In genomic region chr10:58401838-58402237, GRCm38 (mm10) we compare ENCODE assay signal across 13 mouse cellular contexts. TPM values are rescaled to one million over a fixed set of nuclear protein-coding genes. Genes with fewer than 3 reads are reported as not detected.
A peak's percentile ranks its signal among the peaks of the same experiment; 100 is the strongest.
DNase-seq lines count a peak whose midpoint lies in the region; ATAC-seq and TF ChIP-seq lines count a peak whose summit lies in the region.
"Had no signal": no experiment of that assay in that cellular context is flagged by ENCODE, and none has a peak within 500 bp of the region (broad histone marks: within the 10 kb centered on the region; RNA-seq: fewer than 3 reads in every experiment).

No protein-coding gene starts in this region.

- peak overlapping the region; percentile 90; the same call in 1 of the 2 replicates for H3K27ac ChIP-seq in cerebellum, adult 2 months (ENCODE audit: insufficient read depth, low read length)
- peak overlapping the region; percentile 67 for H3K27ac ChIP-seq in heart, postnatal 0 days (ENCODE audit: low read depth)
- H3K27ac ChIP-seq: limb, embryonic 13.5 days had no signal

- peak; percentile 24; the same call in 1 of the 2 replicates for TF ChIP-seq POLR2A in cerebellum, adult 2 months (IDR thresholded peaks at IDR 0.05; ENCODE audit: borderline replicate concordance, insufficient read depth, low read length)

- peak; percentile 60 to 86 for DNase-seq in cerebellum, adult 2 months
- DNase-seq in cerebellum, postnatal 4 days (ENCODE audit: low spot score in 2 of 2) = no peak
- DNase-seq in layer of hippocampus, adult 9-10 months (ENCODE audit: low spot score) = peak; percentile 45
- DNase-seq in layer of hippocampus, adult 11-12 months (ENCODE audit: low spot score) = no peak
- DNase-seq in adipocyte (ENCODE audit: low spot score) = peak; percentile 65
- peak; percentile 93 for DNase-seq in heart, postnatal 0 days (ENCODE audit: low spot score)
- DNase-seq in spleen, postnatal 36 days (ENCODE audit: low spot score in 2 of 2) = no peak
- DNase-seq in kidney, adult 8-10 months = no peak
- DNase-seq: forebrain, postnatal 0 days; lung, adult 18-20 months; thymus, adult 18-20 months had no signal

- H3K9me3 ChIP-seq in heart, postnatal 0 days (replicated peaks; ENCODE audit: control insufficient read depth, low read length) = no peaks in the 10 kb centered on the region
- H3K9me3 ChIP-seq: limb, embryonic 13.5 days had no signal

- no peak overlapping the region for H3K4me3 ChIP-seq in cerebellum, adult 2 months (replicated peaks; ENCODE audit: insufficient read depth, low read depth, low read length)
- H3K4me3 ChIP-seq in heart, postnatal 0 days (ENCODE audit: low read depth, low read length) = no peak overlapping the region
- H3K4me3 ChIP-seq: limb, embryonic 13.5 days had no signal

- H3K9ac ChIP-seq in heart, postnatal 0 days (replicated peaks; ENCODE audit: low read depth, low read length) = no peak overlapping the region
- H3K9ac ChIP-seq: forebrain, postnatal 0 days; limb, embryonic 13.5 days had no signal

- ATAC-seq in heart, postnatal 0 days (ENCODE audit: insufficient read depth, low read depth) = peak; percentile 83
- ATAC-seq: forebrain, postnatal 0 days; intestine, postnatal 0 days had no signal

- peaks cover 44% of the 10 kb centered on the region for H3K36me3 ChIP-seq in heart, postnatal 0 days (replicated peaks; ENCODE audit: control insufficient read depth, insufficient read depth, low read length)

- TF ChIP-seq EP300 in heart, postnatal 0 days (IDR thresholded peaks at IDR 0.05; ENCODE audit: low read depth) = no peak

- peaks cover 20% of the 10 kb centered on the region for H3K4me1 ChIP-seq in cerebellum, adult 2 months (ENCODE audit: control insufficient read depth, insufficient read depth, low read length)
- peaks cover 55% of the 10 kb centered on the region for H3K4me1 ChIP-seq in heart, postnatal 0 days (ENCODE audit: control insufficient read depth, insufficient read depth)
- H3K4me1 ChIP-seq: limb, embryonic 13.5 days had no signal

- no peak for TF ChIP-seq CTCF in cerebellum, adult 2 months (IDR thresholded peaks at IDR 0.05; ENCODE audit: borderline replicate concordance, insufficient read depth, low read depth, low read length)
- no peak for TF ChIP-seq CTCF in heart, postnatal 0 days (IDR thresholded peaks at IDR 0.05; ENCODE audit: low read depth)

- no peak overlapping the region for H3K4me2 ChIP-seq in heart, postnatal 0 days (ENCODE audit: low read depth, low read length)
- H3K4me2 ChIP-seq: limb, embryonic 13.5 days had no signal

- 11% methylated on average over 3 of the region's 3 CpGs for WGBS in cerebellum, adult 2 months
- 9% methylated on average over 3 of the region's 3 CpGs for WGBS in heart, postnatal 0 days

- no peaks in the 10 kb centered on the region for H3K27me3 ChIP-seq in cerebellum, adult 2 months (ENCODE audit: control insufficient read depth, insufficient read depth, low read length)
- no peaks in the 10 kb centered on the region for H3K27me3 ChIP-seq in heart, postnatal 0 days (ENCODE audit: control insufficient read depth, insufficient read depth, low read length)
- H3K27me3 ChIP-seq: limb, embryonic 13.5 days had no signal

RNA-seq across cellular contexts. Expression of gene Ranbp2, which starts 44.9 kb away (rescaled TPM):
- 17.3 and 17.8 TPM in 2 replicates for polyA plus RNA-seq in cerebellum, adult 2 months (2012; rRNA removed)
- total RNA-seq in heart, postnatal 0 days (2014; rRNA removed; ENCODE audit: low replicate concordance) = 31.8 and 32.9 TPM in 2 replicates
- polyA plus RNA-seq in heart, postnatal 0 days (2015; fragmentation: Nextera tagmentation; extraction: Ambion mirVana) = 7.9 and 8.8 TPM in 2 replicates

Comparison
In these comparisons a context has a peak if more than half of its experiments do, and no peak if none do; other contexts are left out.
1. DNase-seq: peak in cerebellum, adult 2 months (2 of 2), layer of hippocampus, adult 9-10 months (single experiment), adipocyte (single experiment) and heart, postnatal 0 days (single experiment); none in cerebellum, postnatal 4 days (0 of 2), layer of hippocampus, adult 11-12 months (single experiment), spleen, postnatal 36 days (0 of 2) and kidney, adult 8-10 months (0 of 2).